Mouse (Mus musculus) G1E (cell line): ENCODE measurements around the gene Trim8.

Experiments
- CTCF ChIP-seq: IDR thresholded peaks from 2 replicates; pipeline ENCODE4 v1.5.1; 2012; ENCODE audit warnings: low read depth, low read length, inconsistent platforms, mixed read lengths
- GATA1 ChIP-seq: IDR thresholded peaks from 2 replicates; pipeline ENCODE4 v1.6.1; 2012; ENCODE audit warnings: borderline replicate concordance, low read length, inconsistent platforms, mixed read lengths
- POLR2AphosphoS5 ChIP-seq: IDR thresholded peaks from 2 replicates; pipeline ENCODE4 v1.6.1; 2012; ENCODE audit warnings: low read depth, low read length, inconsistent platforms; ENCODE audit not compliant: insufficient replicate concordance

DNA sequence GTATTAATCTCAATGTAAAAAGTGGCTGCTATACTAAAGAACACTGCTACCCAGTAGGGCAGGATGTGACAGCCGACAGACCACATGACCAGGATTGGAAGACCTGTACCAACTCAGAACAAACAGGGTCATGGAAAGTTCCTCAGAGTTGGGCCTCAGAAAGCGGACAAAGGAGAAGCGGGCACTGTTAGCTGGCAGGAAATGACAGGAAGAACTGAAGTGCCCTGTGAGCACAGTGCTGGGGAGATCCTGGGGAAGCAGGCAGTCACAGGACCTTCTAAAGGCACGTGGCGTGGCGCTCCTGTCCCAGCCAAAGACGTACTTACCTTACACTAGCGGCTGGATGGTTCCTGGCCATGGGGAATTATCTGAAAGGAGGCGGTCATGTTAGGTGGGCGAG, 9.8 kb downstream of the Trim8 start:
- TF ChIP-seq CTCF (no peak), GATA1 (no peak), POLR2AphosphoS5 (no peak)
